Mouse (Mus musculus): Measurements from ENCODE around the gene Igll1. TPM values are rescaled to one million over a fixed set of nuclear protein-coding genes. Genes with fewer than 3 reads are reported as not detected.
"Not testable (repeated sequence)": the region's sequence is repeated elsewhere in the genome, so short reads cannot be mapped to it uniquely, and the experiment has no call there.

The Igll1 gene
- total RNA-seq, 2 experiments from 2014 or later = not detected

- ATAC-seq (replicated peaks; ENCODE audit: low FRiP score, poor library complexity, severe bottlenecking) = not testable (repeated sequence)
Measured at GRCm38 (mm10) chr16:16856054-16856453, 7.7 kb downstream of the Igll1 start.

DNA sequence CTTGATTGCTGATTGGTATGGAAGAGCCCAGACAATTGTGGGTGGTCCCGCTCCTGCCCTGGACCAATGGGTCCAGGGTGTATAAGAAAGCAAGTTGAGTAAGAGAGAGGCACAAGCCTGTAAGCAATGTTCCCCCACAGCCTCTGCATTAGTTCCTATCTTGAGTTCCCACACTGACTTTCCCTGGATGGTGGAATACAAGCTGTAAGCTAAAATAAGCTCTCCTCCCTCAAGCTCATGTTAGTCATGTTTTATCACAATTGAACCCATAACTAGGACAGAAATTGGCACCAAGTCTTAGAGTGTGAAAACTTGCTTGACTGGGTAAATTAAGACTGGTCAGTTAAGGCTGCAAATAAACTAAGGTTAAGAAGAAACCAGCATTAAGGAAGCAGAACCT is 8.2 kb downstream of the Igll1 start:
- ATAC-seq (replicated peaks; ENCODE audit: low FRiP score, poor library complexity, severe bottlenecking) = no peak

DNA sequence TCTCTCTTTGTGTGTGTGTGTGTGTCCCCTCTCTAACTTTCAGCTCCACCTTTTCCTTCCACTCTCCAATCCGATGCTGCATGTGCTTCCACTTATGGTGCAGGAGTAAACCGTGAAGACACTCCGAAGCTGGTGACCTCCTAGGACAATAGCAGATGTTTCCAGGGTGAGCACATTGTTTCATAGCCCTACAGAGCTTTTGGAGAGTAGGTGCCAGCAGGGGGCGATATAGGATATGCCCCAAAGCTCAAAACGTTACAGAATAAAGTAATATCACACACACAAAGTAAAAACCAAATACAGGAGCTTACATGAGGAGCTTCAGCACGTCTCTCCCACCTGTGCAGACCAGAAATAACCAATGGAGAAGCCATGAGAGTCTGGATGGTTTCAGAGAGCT is 8.9 kb downstream of the Igll1 start:
- no peak for ATAC-seq (replicated peaks; ENCODE audit: low FRiP score, poor library complexity, severe bottlenecking)

DNA sequence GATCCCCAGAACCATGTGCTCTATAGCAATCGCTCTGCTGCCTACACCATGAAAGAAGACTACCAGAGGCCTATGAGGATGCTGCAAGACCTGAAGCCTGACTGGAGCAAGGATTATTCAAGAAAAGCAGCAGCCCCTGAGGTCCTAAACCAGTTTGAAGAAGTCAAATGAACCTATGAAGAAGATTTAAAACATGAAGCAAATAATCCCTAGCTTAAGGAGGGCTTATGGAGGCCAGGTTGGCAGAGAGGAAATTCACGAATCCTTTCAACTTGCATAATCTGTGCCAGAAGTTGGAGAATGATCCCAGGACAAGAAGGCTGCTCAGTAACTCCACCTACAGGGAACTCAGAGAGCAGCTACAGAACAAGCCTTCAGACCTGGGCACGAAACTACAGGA is 11.4 kb downstream of the Igll1 start:
- ATAC-seq (replicated peaks; ENCODE audit: low FRiP score, poor library complexity, severe bottlenecking) = no peak

DNA sequence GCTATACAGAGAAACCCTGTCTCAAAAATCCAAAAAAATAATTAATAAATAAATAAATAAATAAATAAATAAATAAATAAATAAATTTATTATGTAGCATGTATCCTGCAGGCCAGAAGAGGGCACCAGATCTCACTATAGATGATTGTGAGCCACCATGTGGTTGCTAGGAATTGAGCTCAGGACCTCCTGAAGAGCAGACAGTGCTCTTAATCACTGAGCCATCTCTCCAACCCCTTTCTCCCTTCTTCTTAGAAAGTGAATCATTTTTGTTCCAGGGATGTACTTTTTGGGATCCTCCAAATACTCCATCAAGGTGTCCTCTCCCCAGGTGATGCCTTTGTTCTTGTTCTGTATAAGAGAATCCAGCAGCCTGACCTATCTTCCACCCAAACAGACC is 14.6 kb downstream of the Igll1 start:
- no peak for ATAC-seq (replicated peaks; ENCODE audit: low FRiP score, poor library complexity, severe bottlenecking)

GRCm38 (mm10) chr16:16829671-16830070 is 34.1 kb downstream of the Igll1 start:
- no peak for ATAC-seq (replicated peaks; ENCODE audit: low FRiP score, poor library complexity, severe bottlenecking)

DNA sequence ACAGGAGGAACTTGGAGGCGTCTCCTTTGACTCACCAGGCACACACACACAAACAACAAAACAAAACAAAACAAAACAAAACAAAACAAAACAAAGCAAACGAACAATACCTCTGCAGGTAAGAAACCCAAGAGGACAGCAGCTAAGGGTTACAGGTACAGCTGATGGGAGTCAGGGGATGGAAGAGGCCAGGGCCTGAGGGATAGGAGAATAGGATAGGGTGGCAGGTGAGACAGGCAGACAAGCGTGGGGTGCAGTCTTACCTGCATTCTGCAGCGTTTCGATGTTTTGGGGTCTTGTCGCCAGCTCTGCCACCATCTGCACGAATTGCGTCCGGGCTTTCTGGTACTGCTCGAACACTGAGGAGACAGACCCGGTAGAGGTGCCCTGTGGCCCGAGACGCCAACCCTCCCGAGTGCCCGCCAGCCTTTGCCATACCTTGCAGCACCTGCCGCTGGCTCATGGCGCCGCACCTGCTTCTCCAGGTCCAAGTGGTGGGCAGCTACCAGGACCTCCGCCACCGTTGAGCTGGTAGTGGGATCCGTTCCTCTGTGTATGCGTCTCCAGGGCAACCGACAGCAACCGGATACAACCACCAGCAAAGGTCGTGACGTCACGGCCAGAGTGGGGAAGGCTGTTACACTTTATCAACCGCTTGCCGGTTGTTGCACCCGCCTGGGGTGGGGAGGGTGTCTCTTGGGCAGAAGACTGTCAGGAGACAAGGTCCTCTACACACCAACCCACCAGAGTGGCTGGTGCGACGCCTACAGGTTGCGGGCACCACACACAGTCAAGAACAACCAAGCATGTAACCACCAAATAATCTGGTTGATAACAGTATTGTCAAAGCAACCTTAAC is 34.8 kb downstream of the Igll1 start, which contains the start of gene Spag6l:
TSS of gene Spag6l (minus strand) at position 700 of the 859 bp plus-strand sequence.
- ATAC-seq (replicated peaks; ENCODE audit: low FRiP score, poor library complexity, severe bottlenecking) = peak; percentile 49

DNA sequence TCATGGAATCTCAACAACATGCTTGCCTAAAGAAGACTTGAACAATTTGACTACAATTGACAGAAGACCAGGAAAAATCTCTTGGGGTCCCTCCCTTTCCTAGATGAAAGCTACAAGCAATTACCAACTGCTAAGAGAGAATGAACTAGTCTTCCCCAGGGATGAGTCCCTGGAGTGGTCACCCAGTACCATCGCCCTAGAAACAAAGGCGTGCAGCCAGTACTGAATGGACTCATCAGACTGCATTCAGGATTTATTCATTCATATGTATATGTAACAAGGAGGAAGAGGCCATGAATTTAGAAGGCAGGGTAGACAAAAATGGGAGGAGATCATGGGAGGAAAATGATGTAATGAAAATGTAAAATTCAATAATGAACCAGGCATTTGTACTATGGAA is 37.6 kb downstream of the Igll1 start:
- ATAC-seq (replicated peaks; ENCODE audit: low FRiP score, poor library complexity, severe bottlenecking) = no peak

GRCm38 (mm10) chr16:16825476-16825875 is 38.3 kb downstream of the Igll1 start:
- ATAC-seq (replicated peaks; ENCODE audit: low FRiP score, poor library complexity, severe bottlenecking) = no peak

Other genes starting within 250 kb of the Igll1 start
- gene Olfr19, start 187.6 kb downstream of the Igll1 start, total RNA-seq (2015; ENCODE audit: low replicate concordance) = not detected in 2 replicates
- gene Olfr19, start 187.6 kb downstream of the Igll1 start, total RNA-seq (2017; ENCODE audit: low replicate concordance) = not detected in 2 replicates
- gene Spag6l, start 34.5 kb downstream of the Igll1 start, total RNA-seq (2015; ENCODE audit: low replicate concordance) = not detected in 2 replicates
- gene Spag6l, start 34.5 kb downstream of the Igll1 start, total RNA-seq (2017; ENCODE audit: low replicate concordance) = not detected in 2 replicates
- 19.9 and 27.7 TPM in 2 replicates for gene Top3b, start 6.8 kb upstream of the Igll1 start, total RNA-seq (2015; ENCODE audit: low replicate concordance)
- 18.7 and 19.2 TPM in 2 replicates for gene Top3b, start 6.8 kb upstream of the Igll1 start, total RNA-seq (2017; ENCODE audit: low replicate concordance)
- not detected in 2 replicates for gene Vpreb1, start 6.9 kb upstream of the Igll1 start, total RNA-seq (2015; ENCODE audit: low replicate concordance)
- 0.85 TPM in 1 of 2 replicates, not detected in the other for gene Vpreb1, start 6.9 kb upstream of the Igll1 start, total RNA-seq (2017; ENCODE audit: low replicate concordance)
- gene Ppm1f, start 32.5 kb upstream of the Igll1 start, total RNA-seq (2015; ENCODE audit: low replicate concordance) = 1.7 and 3.5 TPM in 2 replicates
- 1.4 and 2.7 TPM in 2 replicates for gene Ppm1f, start 32.5 kb upstream of the Igll1 start, total RNA-seq (2017; ENCODE audit: low replicate concordance)
- gene Mapk1, start 119.4 kb upstream of the Igll1 start, total RNA-seq (2015; ENCODE audit: low replicate concordance) = 45.2 and 47.6 TPM in 2 replicates
- gene Mapk1, start 119.4 kb upstream of the Igll1 start, total RNA-seq (2017; ENCODE audit: low replicate concordance) = 52.4 and 53.0 TPM in 2 replicates
- not detected in 2 replicates for gene Ypel1, start 205.7 kb upstream of the Igll1 start, total RNA-seq (2015; ENCODE audit: low replicate concordance)
- gene Ypel1, start 205.7 kb upstream of the Igll1 start, total RNA-seq (2017; ENCODE audit: low replicate concordance) = not detected in 2 replicates
- gene Ppil2, start 247.3 kb upstream of the Igll1 start, total RNA-seq (2015; ENCODE audit: low replicate concordance) = 35.1 and 36.7 TPM in 2 replicates
- 57.7 and 79.4 TPM in 2 replicates for gene Ppil2, start 247.3 kb upstream of the Igll1 start, total RNA-seq (2017; ENCODE audit: low replicate concordance)